Mouse (Mus musculus) T-cell, adult 2 months (primary cell): ENCODE measurements at regions not wholly inside any gene's neighbourhood (a gene's known extent, or its start where the extent isn't known, plus 50 kb on each side); places are given as distances from the start of the nearest gene placed in this dataset.

ENCODE experiments used
- DNase-seq: peaks from one replicate; pipeline ENCODE4 v3.0.0; 2022; ENCODE audit warnings: low spot score

GRCm38 (mm10) chr10:74722971-74723370 lies 244.0 kb upstream of the Gnaz start:
- no peak for DNase-seq

- no peak for DNase-seq
These were observed 217.5 kb upstream of the Gnaz start for GRCm38 (mm10) chr10:74749446-74749845.

- DNase-seq: no peak
These were observed 216.1 kb upstream of the Gnaz start for GRCm38 (mm10) chr10:74750879-74751278.

GRCm38 (mm10) chr10:74760734-74761133 lies 206.2 kb upstream of the Gnaz start:
- DNase-seq: no peak

GRCm38 (mm10) chr10:74789245-74789644 lies 177.7 kb upstream of the Gnaz start:
- DNase-seq: no peak

GRCm38 (mm10) chr10:74789987-74790386 lies 177.0 kb upstream of the Gnaz start:
- DNase-seq: no peak

GRCm38 (mm10) chr10:74823395-74823794 lies 143.6 kb upstream of the Gnaz start:
- DNase-seq: no peak

GRCm38 (mm10) chr10:74834359-74834758 lies 132.6 kb upstream of the Gnaz start:
- no peak for DNase-seq

- peak; percentile 15 for DNase-seq
These were observed 118.6 kb upstream of the Gnaz start for GRCm38 (mm10) chr10:74848372-74848771.

GRCm38 (mm10) chr10:74854991-74855664 lies 111.8 kb upstream of the Gnaz start:
- no peak for DNase-seq
